Mouse (Mus musculus) c-Kit-positive CD71-negative TER-119-negative erythroid progenitor cells, embryonic 14.5 days (primary cell): ENCODE data around the gene Prr15.

Experiments used
- DNase-seq: peaks from one replicate; pipeline ENCODE4 v3.0.0-alpha.2; 2013; ENCODE audit warnings: low read depth

Prr15 gene

GRCm38 (mm10) chr6:54332203-54332602, 6.6 kb downstream of the Prr15 start:
- DNase-seq: no peak

GRCm38 (mm10) chr6:54333116-54333651, 7.5 kb downstream of the Prr15 start:
- no peak for DNase-seq

- DNase-seq: no peak
Measured at GRCm38 (mm10) chr6:54333652-54334396, 8.2 kb downstream of the Prr15 start.

- DNase-seq: no peak
Measured at GRCm38 (mm10) chr6:54337321-54337720, 11.7 kb downstream of the Prr15 start.

- no peak for DNase-seq
Measured at GRCm38 (mm10) chr6:54341133-54341532, 15.5 kb downstream of the Prr15 start.

GRCm38 (mm10) chr6:54342223-54342622, 16.6 kb downstream of the Prr15 start:
- no peak for DNase-seq

GRCm38 (mm10) chr6:54351860-54352259, 26.2 kb downstream of the Prr15 start:
- no peak for DNase-seq

GRCm38 (mm10) chr6:54352931-54353690, 27.5 kb downstream of the Prr15 start:
- DNase-seq: no peak

- no peak for DNase-seq
Measured at GRCm38 (mm10) chr6:54353698-54354097, 28.1 kb downstream of the Prr15 start.

GRCm38 (mm10) chr6:54355626-54356025, 30.0 kb downstream of the Prr15 start:
- DNase-seq: no peak

GRCm38 (mm10) chr6:54362526-54363324, 37.1 kb downstream of the Prr15 start:
- no peak for DNase-seq

GRCm38 (mm10) chr6:54364406-54365136, 38.9 kb downstream of the Prr15 start:
- no peak for DNase-seq

- no peak for DNase-seq
Measured at GRCm38 (mm10) chr6:54366607-54367006, 41.0 kb downstream of the Prr15 start.

GRCm38 (mm10) chr6:54368071-54368470, 42.4 kb downstream of the Prr15 start:
- DNase-seq: peak; percentile 33

GRCm38 (mm10) chr6:54369913-54370542, 44.4 kb downstream of the Prr15 start:
- DNase-seq: no peak

- DNase-seq: no peak
Measured at GRCm38 (mm10) chr6:54371874-54372273, 46.2 kb downstream of the Prr15 start.

- no peak for DNase-seq
Measured at GRCm38 (mm10) chr6:54379356-54379755, 53.7 kb downstream of the Prr15 start.
